Mouse (Mus musculus): ENCODE measurements around the gene U2surp. TPM values are rescaled to one million over a fixed set of nuclear protein-coding genes. Genes with fewer than 3 reads are reported as not detected.
A peak's percentile ranks its signal among the peaks of the same experiment; 100 is the strongest.
"Not testable (repeated sequence)": the region's sequence is repeated elsewhere in the genome, so short reads cannot be mapped to it uniquely, and the experiment has no call there.

U2surp gene
- polyA plus RNA-seq, 1 experiment from 2014 or later, result 107 TPM

GRCm38 (mm10) chr9:95521031-95521430 lies 9.2 kb upstream of the U2surp start:
- H3K27me3 ChIP-seq (replicated peaks; ENCODE audit: control insufficient read depth, insufficient read depth, low read length), result no peaks in the 10 kb centered on the region
- no peak overlapping the region for H3K9ac ChIP-seq (ENCODE audit: low read depth, low read length)
- no peaks in the 10 kb centered on the region for H3K4me1 ChIP-seq (ENCODE audit: control insufficient read depth, insufficient read depth, low read depth, low read length)
- H3K36me3 ChIP-seq (ENCODE audit: control insufficient read depth, insufficient read depth, low read length), result no peaks in the 10 kb centered on the region
- H3K4me2 ChIP-seq (ENCODE audit: low read length), result no peak overlapping the region
- H3K4me3 ChIP-seq (ENCODE audit: low read length), result no peak overlapping the region
- H3K27ac ChIP-seq (ENCODE audit: low read depth, low read length), result no peak overlapping the region
- ATAC-seq, result no peak
- 92% methylated on average over 8 of the region's 8 CpGs for WGBS
- no peaks in the 10 kb centered on the region for H3K9me3 ChIP-seq (ENCODE audit: control insufficient read depth, low read length)

DNA sequence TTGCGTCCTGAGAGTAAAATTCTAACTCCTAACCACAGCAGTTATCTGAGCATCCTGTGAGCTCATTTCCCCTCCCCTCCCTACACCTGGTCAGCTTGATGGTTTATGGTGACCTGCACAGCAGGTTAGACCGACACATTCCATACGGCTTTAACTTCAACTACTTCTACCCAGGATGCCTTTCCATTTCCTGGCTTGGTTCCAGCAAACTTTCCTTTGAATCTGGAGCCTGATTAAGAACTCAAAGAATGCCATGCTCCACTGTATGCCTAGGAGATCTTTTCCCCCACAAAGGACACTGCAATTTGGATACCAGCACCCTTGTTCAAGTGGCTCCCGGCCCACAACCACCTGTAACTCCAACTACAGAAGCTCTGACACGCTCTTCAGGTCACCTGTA lies 8.8 kb upstream of the U2surp start:
- no peak overlapping the region for H3K4me3 ChIP-seq (ENCODE audit: low read length)
- H3K9me3 ChIP-seq (ENCODE audit: control insufficient read depth, low read length), result no peaks in the 10 kb centered on the region
- H3K9ac ChIP-seq (ENCODE audit: low read depth, low read length), result no peak overlapping the region
- no peak overlapping the region for H3K4me2 ChIP-seq (ENCODE audit: low read length)
- no peak for ATAC-seq
- H3K27ac ChIP-seq (ENCODE audit: low read depth, low read length), result no peak overlapping the region
- H3K36me3 ChIP-seq (ENCODE audit: control insufficient read depth, insufficient read depth, low read length), result no peaks in the 10 kb centered on the region
- H3K27me3 ChIP-seq (replicated peaks; ENCODE audit: control insufficient read depth, insufficient read depth, low read length), result no peaks in the 10 kb centered on the region
- WGBS, result 86% methylated on average over 5 of the region's 5 CpGs
- H3K4me1 ChIP-seq (ENCODE audit: control insufficient read depth, insufficient read depth, low read depth, low read length), result no peaks in the 10 kb centered on the region

DNA sequence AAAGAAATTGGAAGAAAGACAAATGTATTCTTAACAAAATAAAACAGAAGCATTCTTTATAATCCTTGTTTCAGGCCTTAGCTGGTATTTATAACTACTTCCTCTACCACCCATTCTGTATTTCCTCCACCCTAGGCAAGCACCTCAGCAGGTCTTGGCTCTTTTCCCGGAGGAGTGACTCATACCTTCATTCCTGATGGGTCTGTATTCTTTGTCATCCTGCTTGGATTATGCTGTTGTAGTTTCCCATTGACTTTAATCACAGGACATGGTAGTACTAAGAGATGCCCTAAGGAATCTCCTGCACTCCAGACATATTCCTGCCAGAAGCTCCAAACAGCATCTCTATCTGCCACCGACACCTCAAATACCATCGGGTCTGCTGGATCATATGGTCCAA lies 2.6 kb upstream of the U2surp start:
- ATAC-seq; H3K27me3 ChIP-seq (replicated peaks; ENCODE audit: control insufficient read depth, insufficient read depth, low read length); H3K4me2 ChIP-seq (ENCODE audit: low read length); H3K9ac ChIP-seq (ENCODE audit: low read depth, low read length); H3K27ac ChIP-seq (ENCODE audit: low read depth, low read length); H3K9me3 ChIP-seq (ENCODE audit: control insufficient read depth, low read length); H3K4me3 ChIP-seq (ENCODE audit: low read length); H3K36me3 ChIP-seq (ENCODE audit: control insufficient read depth, insufficient read depth, low read length): not testable (repeated sequence)
- peaks cover 11% of the 10 kb centered on the region for H3K4me1 ChIP-seq (ENCODE audit: control insufficient read depth, insufficient read depth, low read depth, low read length)
- WGBS, result 94% methylated on average over 3 of the region's 3 CpGs

- Histone ChIP-seq H3K4me2 (ENCODE audit: low read length) (no peak overlapping the region), H3K9ac (ENCODE audit: low read depth, low read length) (no peak overlapping the region), H3K4me3 (ENCODE audit: low read length) (no peak overlapping the region), H3K9me3 (ENCODE audit: control insufficient read depth, low read length) (no peaks in the 10 kb centered on the region), H3K36me3 (ENCODE audit: control insufficient read depth, insufficient read depth, low read length) (no peaks in the 10 kb centered on the region), H3K27ac (ENCODE audit: low read depth, low read length) (no peak overlapping the region), H3K27me3 (replicated peaks; ENCODE audit: control insufficient read depth, insufficient read depth, low read length) (no peaks in the 10 kb centered on the region), H3K4me1 (ENCODE audit: control insufficient read depth, insufficient read depth, low read depth, low read length) (peaks cover 11% of the 10 kb centered on the region)
- WGBS, result 100% methylated on average over 2 of the region's 2 CpGs
- ATAC-seq, result no peak
Observed at GRCm38 (mm10) chr9:95513776-95514175, 2.0 kb upstream of the U2surp start.

DNA sequence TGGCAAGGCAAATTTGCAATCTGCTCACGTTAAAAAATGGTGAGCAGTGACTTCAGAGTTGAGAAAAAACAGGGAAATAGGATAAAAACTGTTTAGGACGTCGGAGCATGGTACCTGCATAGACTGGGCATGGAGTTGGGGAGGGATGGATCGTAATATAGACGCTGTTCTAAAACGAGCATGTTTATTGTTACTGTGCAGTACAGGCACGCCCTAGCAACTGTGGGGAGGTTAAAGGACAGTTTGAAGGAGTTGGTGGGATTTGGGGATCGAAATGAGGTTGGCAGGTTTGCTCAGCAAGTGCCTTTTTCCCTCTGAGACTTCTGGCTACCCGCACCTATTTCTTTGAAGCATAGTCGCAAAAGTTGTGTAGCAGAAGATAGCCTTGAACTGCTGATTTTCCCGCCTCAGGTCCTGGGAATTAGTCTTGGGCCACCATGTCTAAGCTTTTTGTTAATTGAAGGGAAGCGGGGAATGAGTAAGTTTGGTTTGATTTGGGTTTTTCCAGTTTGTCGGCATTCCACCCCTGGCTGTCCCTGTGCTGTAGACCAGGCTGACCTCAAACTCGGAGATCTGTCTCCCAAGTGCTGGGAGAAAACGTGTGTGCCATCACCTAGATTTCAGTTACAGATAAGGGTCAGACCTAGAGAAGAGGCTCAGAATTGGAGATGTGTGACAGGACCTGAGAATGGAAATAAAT lies 685 bp upstream of the U2surp start:
- Histone ChIP-seq H3K4me3 (ENCODE audit: low read length) (peak overlapping the region; percentile 87), H3K9ac (ENCODE audit: low read depth, low read length) (peak overlapping the region; percentile 56), H3K36me3 (ENCODE audit: control insufficient read depth, insufficient read depth, low read length) (no peaks in the 10 kb centered on the region), H3K9me3 (ENCODE audit: control insufficient read depth, low read length) (no peaks in the 10 kb centered on the region), H3K4me1 (ENCODE audit: control insufficient read depth, insufficient read depth, low read depth, low read length) (peaks cover 11% of the 10 kb centered on the region), H3K27ac (ENCODE audit: low read depth, low read length) (peak overlapping the region; percentile 86), H3K4me2 (ENCODE audit: low read length) (peak overlapping the region; percentile 82), H3K27me3 (replicated peaks; ENCODE audit: control insufficient read depth, insufficient read depth, low read length) (no peaks in the 10 kb centered on the region)
- 23% methylated on average over 15 of the region's 15 CpGs for WGBS
- peak; percentile 70 for ATAC-seq

- Histone ChIP-seq H3K4me3 (ENCODE audit: low read length) (peak overlapping the region; percentile 87), H3K4me2 (ENCODE audit: low read length) (peak overlapping the region; percentile 98), H3K27me3 (replicated peaks; ENCODE audit: control insufficient read depth, insufficient read depth, low read length) (no peaks in the 10 kb centered on the region), H3K9me3 (ENCODE audit: control insufficient read depth, low read length) (no peaks in the 10 kb centered on the region), H3K36me3 (ENCODE audit: control insufficient read depth, insufficient read depth, low read length) (no peaks in the 10 kb centered on the region), H3K9ac (ENCODE audit: low read depth, low read length) (peak overlapping the region; percentile 92), H3K27ac (ENCODE audit: low read depth, low read length) (peak overlapping the region; percentile 87), H3K4me1 (ENCODE audit: control insufficient read depth, insufficient read depth, low read depth, low read length) (peaks cover 11% of the 10 kb centered on the region)
- WGBS, result 12% methylated on average over 21 of the region's 21 CpGs
- ATAC-seq, result peak; percentile 13; the same call in 1 of the 2 replicates
Observed at GRCm38 (mm10) chr9:95510693-95511404, 947 bp downstream of the U2surp start.

- ATAC-seq, result no peak
- Histone ChIP-seq H3K9ac (ENCODE audit: low read depth, low read length) (no peak overlapping the region), H3K4me2 (ENCODE audit: low read length) (no peak overlapping the region), H3K36me3 (ENCODE audit: control insufficient read depth, insufficient read depth, low read length) (no peaks in the 10 kb centered on the region; the same call in 1 of the 2 replicates), H3K27ac (ENCODE audit: low read depth, low read length) (no peak overlapping the region), H3K9me3 (ENCODE audit: control insufficient read depth, low read length) (no peaks in the 10 kb centered on the region), H3K4me1 (ENCODE audit: control insufficient read depth, insufficient read depth, low read depth, low read length) (peaks cover 5% of the 10 kb centered on the region), H3K4me3 (ENCODE audit: low read length) (no peak overlapping the region), H3K27me3 (replicated peaks; ENCODE audit: control insufficient read depth, insufficient read depth, low read length) (no peaks in the 10 kb centered on the region)
- 91% methylated on average over 3 of the region's 3 CpGs for WGBS
Observed at GRCm38 (mm10) chr9:95505666-95506065, 6.1 kb downstream of the U2surp start.

GRCm38 (mm10) chr9:95499848-95500247 lies 11.9 kb downstream of the U2surp start:
- Histone ChIP-seq H3K36me3 (ENCODE audit: control insufficient read depth, insufficient read depth, low read length) (no peaks in the 10 kb centered on the region; the same call in 1 of the 2 replicates), H3K27me3 (replicated peaks; ENCODE audit: control insufficient read depth, insufficient read depth, low read length) (no peaks in the 10 kb centered on the region), H3K27ac (ENCODE audit: low read depth, low read length) (no peak overlapping the region), H3K4me1 (ENCODE audit: control insufficient read depth, insufficient read depth, low read depth, low read length) (no peaks in the 10 kb centered on the region), H3K4me3 (ENCODE audit: low read length) (no peak overlapping the region), H3K9ac (ENCODE audit: low read depth, low read length) (no peak overlapping the region), H3K4me2 (ENCODE audit: low read length) (no peak overlapping the region), H3K9me3 (ENCODE audit: control insufficient read depth, low read length) (no peaks in the 10 kb centered on the region)
- ATAC-seq, result no peak

DNA sequence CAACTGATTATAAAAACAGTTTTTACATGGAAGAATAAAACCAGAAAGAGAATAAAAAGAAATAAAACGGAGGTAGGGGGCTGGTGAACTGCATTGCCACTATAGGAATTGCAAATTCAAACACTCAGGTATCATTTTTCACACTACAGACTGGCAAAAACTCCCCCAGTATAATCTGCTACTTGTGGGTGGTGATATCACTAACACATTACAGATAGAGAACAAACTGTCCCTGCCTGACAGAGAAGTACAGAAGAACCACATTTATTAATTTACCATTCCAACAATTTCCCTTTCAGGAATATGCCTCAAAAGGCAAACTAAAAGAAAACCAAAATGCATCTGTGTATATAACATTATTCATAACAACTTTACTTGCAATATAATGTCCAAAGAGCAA lies 16.8 kb downstream of the U2surp start:
- H3K27me3 ChIP-seq (replicated peaks; ENCODE audit: control insufficient read depth, insufficient read depth, low read length), result no peaks in the 10 kb centered on the region
- no peak overlapping the region for H3K9ac ChIP-seq (ENCODE audit: low read depth, low read length)
- no peaks in the 10 kb centered on the region for H3K9me3 ChIP-seq (ENCODE audit: control insufficient read depth, low read length)
- H3K36me3 ChIP-seq (ENCODE audit: control insufficient read depth, insufficient read depth, low read length), result peaks cover 3% of the 10 kb centered on the region; the same call in 1 of the 2 replicates
- no peak overlapping the region for H3K4me3 ChIP-seq (ENCODE audit: low read length)
- H3K27ac ChIP-seq (ENCODE audit: low read depth, low read length), result no peak overlapping the region
- no peak overlapping the region for H3K4me2 ChIP-seq (ENCODE audit: low read length)
- WGBS, result 91% methylated on average over 1 of the region's 1 CpGs
- H3K4me1 ChIP-seq (ENCODE audit: control insufficient read depth, insufficient read depth, low read depth, low read length), result no peaks in the 10 kb centered on the region
- no peak for ATAC-seq
